Mouse (Mus musculus) CH12.LX (cell line): ENCODE results near the gene Gapdh.

Experiments used
- CHD2 ChIP-seq: IDR thresholded peaks from 2 replicates; pipeline ENCODE4 v1.6.1; 2011; ENCODE audit warnings: low read length, improper control_type of control experiment
- CTCF ChIP-seq, 2 experiments: IDR thresholded peaks in 1 of 2; conservative IDR thresholded peaks in 1 of 2; 2 replicates each; pipeline ENCODE4 v1.5.1; 2011 to 2012; ENCODE audit warnings: low read depth in 2 of 2, low read length in 2 of 2, improper control_type of control experiment in 1 of 2, inconsistent platforms in 1 of 2, mild to moderate bottlenecking in 1 of 2, moderate library complexity in 1 of 2
- EP300 ChIP-seq: IDR thresholded peaks from 2 replicates; pipeline ENCODE4 v1.6.1; 2011; ENCODE audit warnings: low read length, improper control_type of control experiment
- HCFC1 ChIP-seq: IDR thresholded peaks from 2 replicates; pipeline ENCODE4 v1.6.1; 2012; ENCODE audit warnings: low read depth, mild to moderate bottlenecking, inconsistent platforms, low read length, improper control_type of control experiment
- MXI1 ChIP-seq: IDR thresholded peaks from 2 replicates; pipeline ENCODE4 v1.6.1; 2011; ENCODE audit warnings: mild to moderate bottlenecking, low read depth, low read length, improper control_type of control experiment
- MYC ChIP-seq: IDR thresholded peaks from 2 replicates; pipeline ENCODE4 v1.6.1; 2011; ENCODE audit warnings: low read depth, mild to moderate bottlenecking, improper control_type of control experiment, low read length
- NELFE ChIP-seq: IDR thresholded peaks from 2 replicates; pipeline ENCODE4 v1.6.1; 2011; ENCODE audit warnings: low read depth, low read length, improper control_type of control experiment
- NRF1 ChIP-seq: IDR thresholded peaks from 2 replicates; pipeline ENCODE4 v1.6.1; 2014; ENCODE audit warnings: low read depth, mild to moderate bottlenecking, inconsistent platforms, low read length, improper control_type of control experiment, moderate library complexity
- RCOR1 ChIP-seq: conservative IDR thresholded peaks from 2 replicates; pipeline ENCODE4 v1.6.1; 2012; ENCODE audit warnings: low read depth, mild to moderate bottlenecking, inconsistent platforms, low read length, improper control_type of control experiment
- SMC3 ChIP-seq: IDR thresholded peaks from 2 replicates; pipeline ENCODE4 v1.6.1; 2011; ENCODE audit warnings: low read depth, low read length, improper control_type of control experiment

GRCm38 (mm10) chr6:125165328-125165891 lies 857 bp downstream of the Gapdh start:
- TF ChIP-seq CHD2 (peak; percentile 91), CTCF (conservative IDR thresholded peaks at IDR 0.05 in 1 of 2, IDR thresholded peaks at IDR 0.05 in 1 of 2; ENCODE audit: low read depth in 2 of 2, low read length in 2 of 2) (no peak), NRF1 (peak; percentile 31; the same call in 1 of the 2 replicates), EP300 (no peak), MXI1 (peak; percentile 99), RCOR1 (no peak), HCFC1 (peak; percentile 51; the same call in 1 of the 2 replicates), SMC3 (no peak), NELFE (peak; percentile 100), MYC (peak; percentile 90)
